Mouse (Mus musculus): ENCODE data around the gene Snx4. TPM values are rescaled to one million over a fixed set of nuclear protein-coding genes. Genes with fewer than 3 reads are reported as not detected.
"Not testable (repeated sequence)": the region's sequence is repeated elsewhere in the genome, so short reads cannot be mapped to it uniquely, and the experiment has no call there.

Gene Snx4
- 10 to 100 TPM; 43.9 to 56.5 TPM for total RNA-seq (2021)
- long read RNA-seq, experiment 1, transcript Snx4-201 (14 exons, 3,161 nt) = major isoform, 86 of 107 reads
- long read RNA-seq, experiment 1, partial matches to known transcripts = 11 of 107 reads
- long read RNA-seq, experiment 1, other reads (novel, unspliced or antisense) = 10 of 107 reads
- long read RNA-seq, experiment 2, transcript Snx4-201 (14 exons, 3,161 nt) = major isoform, 29 of 33 reads
- long read RNA-seq, experiment 2, partial matches to known transcripts = 0 of 33 reads
- long read RNA-seq, experiment 2, other reads (novel, unspliced or antisense) = 4 of 33 reads

DNA sequence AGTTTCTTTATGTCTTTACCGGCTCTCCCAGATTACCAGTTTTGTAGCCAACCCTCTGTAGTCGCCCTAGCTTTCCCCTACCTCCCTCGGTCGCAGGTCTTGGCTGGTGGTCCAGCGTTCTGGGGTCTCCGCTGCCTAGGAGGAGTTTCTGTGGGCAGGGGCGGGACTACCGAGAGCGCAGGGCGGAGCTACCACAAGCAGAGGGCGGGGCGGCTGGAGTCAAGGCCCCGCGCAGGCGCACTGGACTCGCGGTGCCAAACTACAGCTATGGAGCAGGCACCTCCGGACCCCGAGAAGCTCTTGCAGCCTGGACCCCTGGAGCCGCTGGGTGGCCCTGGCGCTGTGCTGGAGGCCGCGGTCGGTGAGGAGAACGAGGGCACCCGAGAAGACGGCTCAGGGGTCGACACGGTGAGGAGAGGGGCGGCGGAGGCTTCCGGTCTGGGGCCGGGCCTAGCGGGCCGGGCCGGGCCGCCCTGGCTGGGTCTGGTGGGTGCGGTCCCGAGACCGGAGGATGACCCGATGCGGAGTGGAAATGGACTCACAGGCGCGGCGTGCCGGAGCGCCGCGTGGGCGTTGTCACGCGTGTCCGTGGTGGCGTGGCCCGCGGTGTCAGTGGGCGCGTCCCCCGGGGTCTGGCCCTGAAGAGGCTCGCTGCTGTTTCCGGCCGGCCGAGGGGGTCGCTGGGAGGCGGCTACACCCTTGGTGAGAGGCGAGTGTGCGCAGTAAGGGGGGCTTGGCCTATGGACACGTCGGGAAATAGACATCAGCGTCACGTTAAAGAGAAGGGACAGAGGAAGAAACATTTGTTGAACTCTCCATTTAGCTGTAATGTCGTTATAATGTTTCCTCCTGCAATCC is at the start of gene Snx4:
Gene Snx4, plus strand, starts transcription at position 249 of the 858 bp plus-strand sequence.
- DNase-seq = peak; percentile 95 to 96

DNA sequence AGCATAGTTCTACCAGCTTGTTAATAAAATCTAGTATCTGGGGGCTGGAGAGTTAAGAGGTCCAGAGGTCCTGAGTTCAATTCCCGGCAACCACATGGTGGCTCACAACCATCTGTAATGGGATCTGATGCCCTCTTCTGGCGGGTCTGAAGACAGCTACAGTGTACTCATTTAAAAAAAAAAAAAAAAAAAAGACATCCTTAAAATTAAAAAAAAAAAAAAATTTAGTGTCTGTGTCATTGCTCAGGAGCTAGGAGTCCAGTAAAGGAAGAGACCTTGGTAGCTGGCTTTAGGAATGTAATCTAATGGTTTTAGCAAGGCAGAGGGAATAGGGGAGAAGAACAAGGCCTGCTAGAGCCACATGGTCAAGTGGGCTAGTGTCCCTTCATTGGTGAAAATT is 40.4 kb upstream of the Snx4 start:
- DNase-seq = no peak

- DNase-seq = no peak
Measured at GRCm38 (mm10) chr16:33216313-33217003, 34.8 kb upstream of the Snx4 start.

DNA sequence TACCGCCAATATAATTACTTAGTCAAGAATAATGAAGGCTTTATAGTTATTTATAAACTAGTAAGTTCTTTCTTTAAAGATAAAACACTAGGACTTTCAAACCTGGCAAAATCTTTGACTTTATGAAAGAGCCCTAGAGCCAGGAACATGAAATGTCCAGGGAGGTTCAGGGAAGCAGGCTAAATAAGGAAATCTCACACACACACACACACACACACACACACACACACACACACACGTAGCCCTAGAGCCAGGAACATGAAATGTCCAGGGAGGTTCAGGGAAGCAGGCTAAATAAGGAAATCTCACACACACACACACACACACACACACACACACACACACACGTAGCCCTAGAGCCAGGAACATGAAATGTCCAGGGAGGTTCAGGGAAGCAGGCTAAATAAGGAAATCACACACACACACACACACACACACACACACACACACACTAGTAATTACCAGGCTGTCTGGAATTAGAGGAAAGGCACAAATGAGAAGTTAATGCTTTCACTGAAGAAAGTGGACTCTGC is 33.6 kb upstream of the Snx4 start:
- DNase-seq = not testable (repeated sequence)

- no peak for DNase-seq
Measured at GRCm38 (mm10) chr16:33222482-33222881, 28.8 kb upstream of the Snx4 start.

DNA sequence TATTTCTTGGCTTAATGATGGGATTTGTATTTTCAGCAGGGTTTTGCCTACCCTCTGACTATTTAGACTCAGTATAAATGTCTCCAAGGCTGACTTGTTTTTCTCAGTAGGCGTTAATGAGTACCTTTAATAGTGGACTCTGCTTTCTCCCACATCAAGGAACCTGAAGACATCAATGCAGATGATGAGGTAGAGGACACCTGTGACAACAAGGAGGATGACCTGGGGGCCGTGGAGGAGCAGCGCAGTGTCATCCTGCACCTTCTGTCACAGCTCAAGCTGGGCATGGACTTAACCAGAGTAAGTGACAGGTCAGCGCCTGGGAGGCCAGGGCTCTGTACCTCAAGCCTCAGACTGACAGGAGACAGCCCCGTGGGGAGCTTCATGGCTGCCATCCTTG is 26.9 kb upstream of the Snx4 start:
- DNase-seq = no peak

GRCm38 (mm10) chr16:33234128-33234527 is 17.1 kb upstream of the Snx4 start:
- no peak for DNase-seq

GRCm38 (mm10) chr16:33236151-33236550 is 15.1 kb upstream of the Snx4 start:
- DNase-seq = peak in 1 of 2 experiments; percentile 61

DNA sequence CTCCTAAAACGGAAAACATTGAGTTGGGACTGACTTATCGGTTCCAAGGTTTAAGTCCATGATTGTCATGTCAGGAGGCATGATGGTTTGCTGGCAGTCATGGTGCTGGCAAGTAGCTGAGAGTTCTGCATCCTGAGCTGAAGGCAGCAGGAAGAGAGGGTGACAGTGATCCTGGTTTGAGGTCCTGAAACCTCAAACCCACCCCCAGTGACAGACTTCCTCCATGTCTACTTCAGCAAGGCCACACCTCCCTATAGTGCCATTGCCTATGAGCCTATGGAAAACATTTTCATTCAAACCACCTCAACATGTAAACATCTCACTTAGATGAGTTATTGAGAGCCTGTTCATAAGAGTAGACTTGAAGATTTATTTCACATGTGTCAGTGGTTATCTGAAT is 11.9 kb upstream of the Snx4 start:
- no peak for DNase-seq

DNA sequence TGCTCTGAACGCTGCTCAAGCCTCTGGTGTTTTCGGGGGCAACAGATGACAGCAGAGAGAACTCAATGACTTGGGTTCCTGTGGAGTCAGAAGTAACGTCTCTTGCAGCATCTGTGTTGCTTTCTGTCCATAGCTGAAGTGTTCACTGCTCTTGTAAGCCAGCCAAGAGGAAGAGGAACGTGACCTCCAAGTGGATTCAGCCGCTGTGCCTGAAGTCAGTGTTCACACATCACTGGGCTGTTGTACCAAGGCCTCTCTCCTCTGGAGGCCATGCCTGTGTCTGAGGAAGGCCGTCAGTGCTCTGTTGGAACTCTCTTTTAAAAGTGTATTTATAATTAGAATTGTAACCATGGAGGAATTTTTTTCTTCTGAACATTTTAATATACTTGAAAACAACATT is 9.2 kb upstream of the Snx4 start:
- peak; percentile 63 to 65 for DNase-seq

- peak; percentile 22 to 34 for DNase-seq
Measured at GRCm38 (mm10) chr16:33244136-33244691, 7.0 kb upstream of the Snx4 start.

DNA sequence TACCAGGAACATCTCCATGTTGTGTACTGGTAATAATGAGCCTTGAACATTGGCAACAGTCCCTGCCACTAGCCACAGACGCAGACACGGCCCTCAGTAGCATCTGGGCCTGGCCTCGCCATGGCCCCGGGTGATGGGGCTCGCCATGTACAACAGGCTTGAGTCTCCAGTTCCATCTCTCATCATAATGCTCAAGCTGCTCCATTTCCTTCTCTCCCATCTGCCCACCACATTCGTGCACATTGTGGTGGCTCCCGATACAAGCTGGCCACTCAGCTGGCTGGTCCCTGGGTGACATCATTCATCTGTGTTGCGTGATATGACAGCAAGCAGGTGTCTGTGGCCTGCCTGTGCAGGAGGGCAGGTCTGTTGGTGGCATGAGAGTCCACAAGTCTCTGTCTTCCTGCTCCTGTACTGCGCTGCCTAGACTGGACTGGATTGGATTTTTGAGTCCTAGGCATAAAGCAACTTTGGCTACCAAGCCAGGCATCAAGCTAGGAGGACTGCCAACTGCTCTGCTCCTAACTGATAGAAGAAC is 6.2 kb upstream of the Snx4 start:
- no peak for DNase-seq

DNA sequence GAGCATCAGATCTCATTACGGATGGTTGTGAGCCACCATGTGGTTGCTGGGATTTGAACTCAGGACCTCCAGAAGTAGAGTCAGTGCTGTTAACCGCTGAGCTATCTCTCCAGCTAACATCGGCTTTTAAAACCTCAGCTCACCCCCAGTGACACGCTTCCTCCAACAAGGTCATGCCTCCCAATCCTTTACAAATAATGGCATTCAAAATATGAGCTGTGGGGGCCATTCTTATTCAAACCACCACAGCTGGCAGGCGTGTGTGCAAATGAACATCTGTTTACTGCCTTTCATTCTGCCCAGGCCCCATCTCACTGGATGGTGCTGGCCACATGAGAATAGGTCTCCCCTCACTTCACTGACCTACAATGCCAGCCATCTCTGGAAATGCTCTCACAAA is 4.7 kb upstream of the Snx4 start:
- DNase-seq = no peak

- no peak for DNase-seq
Measured at GRCm38 (mm10) chr16:33247006-33247405, 4.2 kb upstream of the Snx4 start.

- peak in 1 of 2 experiments; percentile 12 for DNase-seq
Measured at GRCm38 (mm10) chr16:33250651-33251120, 556 bp upstream of the Snx4 start.

DNA sequence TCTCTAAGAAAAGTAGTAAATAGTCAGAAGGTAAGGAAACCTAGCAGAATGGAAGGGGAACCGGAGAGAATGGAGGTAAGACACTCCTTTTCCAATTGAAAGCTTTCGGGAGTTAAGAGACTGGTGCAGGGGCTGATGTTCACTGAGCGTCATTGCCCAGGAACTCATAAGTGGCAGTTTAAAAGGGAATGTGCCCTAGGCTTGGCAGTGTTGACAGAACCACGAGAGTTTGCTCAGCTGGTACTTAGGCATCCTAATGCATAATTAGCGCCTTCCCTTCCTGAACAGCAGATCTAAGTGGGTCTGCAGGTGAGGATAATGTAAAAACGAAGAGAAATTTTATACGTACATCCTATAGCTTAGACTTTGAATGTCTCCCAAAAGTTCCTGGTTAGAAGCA is 4.4 kb downstream of the Snx4 start:
- DNase-seq = no peak

DNA sequence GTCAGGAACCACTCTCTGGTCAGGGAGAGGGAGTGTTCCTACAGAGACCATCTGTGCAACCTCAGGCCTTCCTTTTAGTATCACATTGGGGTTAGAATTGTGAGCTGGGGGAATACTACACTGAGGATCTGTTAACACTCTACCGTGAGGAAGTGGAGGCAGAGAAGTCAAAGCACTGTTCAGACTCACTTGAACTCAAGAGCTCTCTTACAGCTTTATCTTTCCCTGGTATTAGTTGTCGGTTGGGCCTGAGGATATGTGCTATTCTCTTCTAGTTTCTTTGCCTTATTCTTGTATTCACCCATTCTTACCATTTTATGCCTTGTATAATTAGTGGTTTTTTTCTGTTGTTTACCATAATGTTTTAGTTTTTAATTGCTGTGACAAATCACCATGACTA is 7.3 kb downstream of the Snx4 start:
- DNase-seq = no peak

GRCm38 (mm10) chr16:33259824-33260223 is 8.6 kb downstream of the Snx4 start:
- DNase-seq = no peak

GRCm38 (mm10) chr16:33260825-33261224 is 9.6 kb downstream of the Snx4 start:
- no peak for DNase-seq

GRCm38 (mm10) chr16:33261584-33262061 is 10.4 kb downstream of the Snx4 start:
- no peak for DNase-seq

DNA sequence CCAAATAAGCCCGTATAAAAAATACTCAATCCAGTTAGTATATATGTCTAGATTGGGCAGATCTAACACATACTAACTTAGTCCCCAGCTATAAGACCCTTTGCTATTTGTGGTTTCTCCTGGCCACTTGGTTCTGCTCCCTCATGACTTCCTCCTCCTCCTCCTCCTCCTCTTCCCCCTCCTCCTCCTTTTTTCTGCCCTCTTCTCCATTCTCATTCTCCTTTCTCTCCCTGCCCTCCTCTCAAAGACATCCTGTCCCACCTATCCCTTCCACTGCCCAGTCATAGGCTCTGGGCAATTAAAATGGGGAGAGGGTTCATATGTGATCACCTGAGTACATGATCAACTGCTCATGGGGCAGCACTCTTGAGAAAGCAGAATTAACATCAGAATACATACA is 10.9 kb downstream of the Snx4 start:
- no peak for DNase-seq
